Mouse (Mus musculus): Measurements from ENCODE around the gene Rps7.

The Rps7 gene

DNA sequence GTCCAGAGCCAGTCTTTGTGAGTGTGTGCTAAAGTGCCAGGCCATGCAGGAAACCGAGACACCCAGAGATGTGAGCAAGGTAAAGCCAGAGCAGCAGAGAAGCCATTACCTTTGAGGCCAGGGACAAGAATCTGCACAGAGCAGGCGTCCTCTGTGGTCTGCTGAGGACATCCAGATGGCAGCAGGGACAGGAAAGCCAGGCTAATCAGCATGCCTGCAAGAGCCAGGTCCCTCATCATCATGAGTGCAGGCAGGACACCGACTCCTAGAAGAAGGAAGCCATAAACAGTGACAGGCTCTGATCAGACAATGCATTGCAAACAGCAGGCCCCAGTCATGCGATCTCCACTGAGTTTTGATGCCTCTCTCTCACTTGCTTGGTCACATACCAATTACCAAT, 18.5 kb downstream of the Rps7 start:
- DNase-seq (ENCODE audit: low read depth, low spot score): no peak

DNA sequence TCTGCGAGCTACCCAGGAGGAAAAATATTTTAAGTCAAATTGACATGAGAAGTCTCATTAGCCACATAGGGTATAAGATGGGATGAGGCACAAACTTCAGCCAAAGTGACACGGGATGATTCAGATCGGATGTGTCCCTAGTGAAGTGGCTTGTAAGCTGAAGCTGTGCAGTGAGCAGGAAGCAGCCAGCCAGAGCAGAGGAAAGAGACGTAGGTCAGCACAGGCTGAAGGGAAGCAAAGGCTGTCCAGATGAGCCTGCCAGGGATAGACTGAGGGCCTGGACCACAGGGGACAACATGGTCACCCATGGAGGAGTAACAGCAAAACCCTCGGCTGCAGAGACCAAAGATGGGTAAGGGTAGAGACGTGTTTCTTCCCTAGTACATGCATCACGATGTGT, 21.4 kb downstream of the Rps7 start:
- DNase-seq (ENCODE audit: low read depth, low spot score): no peak

DNA sequence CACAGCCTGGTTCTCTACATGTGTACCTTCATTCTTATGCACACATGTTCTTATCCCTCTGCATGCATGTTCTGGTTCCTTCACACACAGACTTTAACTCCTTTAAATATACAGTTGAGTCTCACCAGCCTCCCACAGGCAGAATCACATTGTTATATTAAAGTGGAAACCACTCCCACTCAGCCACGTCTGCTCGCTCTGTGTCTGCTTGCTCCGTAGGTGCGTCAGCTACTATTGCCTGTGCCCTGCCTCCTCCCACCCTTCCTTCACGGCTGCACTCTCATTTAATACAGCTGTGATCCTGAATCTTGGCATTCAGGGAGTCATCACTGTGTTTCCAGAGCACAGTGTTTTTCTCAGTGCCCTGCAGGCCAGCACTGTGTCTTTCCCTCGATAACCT, 23.4 kb downstream of the Rps7 start:
- DNase-seq (ENCODE audit: low read depth, low spot score): no peak

DNA sequence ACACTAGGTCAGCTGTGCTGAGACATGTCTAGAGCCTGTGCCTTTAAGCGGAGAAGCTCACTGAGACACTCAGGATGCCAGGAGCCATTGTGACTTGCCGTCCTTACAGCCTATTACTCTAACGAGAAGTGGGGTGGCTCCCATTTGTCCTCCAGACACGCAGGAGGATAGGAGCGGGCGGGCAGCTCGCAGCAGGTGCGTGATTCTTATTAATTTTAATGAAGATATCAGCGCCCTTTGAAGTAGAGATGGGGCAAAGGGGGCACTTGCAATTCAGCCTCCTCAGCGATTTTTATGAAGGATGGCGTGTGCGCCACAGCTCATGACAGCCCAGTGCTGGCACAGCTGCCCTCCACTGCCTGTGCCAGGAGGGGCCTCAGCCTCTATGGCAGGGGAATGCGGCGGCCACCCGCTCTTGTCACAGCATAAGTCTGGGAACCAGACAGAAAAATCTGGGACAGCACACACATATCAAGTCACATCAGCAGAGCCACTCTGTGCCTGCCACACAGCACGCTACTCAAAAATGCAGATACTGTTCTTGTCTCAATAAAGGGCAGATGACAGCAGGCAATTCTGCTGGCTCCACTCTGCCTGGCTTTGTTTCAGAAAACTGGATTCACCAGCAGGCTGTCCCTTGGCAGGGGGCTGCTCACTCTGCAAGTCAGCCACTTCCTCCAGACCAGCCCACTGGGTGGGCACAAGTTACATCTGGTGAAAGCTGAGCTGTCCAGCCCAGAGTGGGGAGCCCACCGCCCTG, 28.0 kb downstream of the Rps7 start:
- no peak for DNase-seq (ENCODE audit: low read depth, low spot score)

DNA sequence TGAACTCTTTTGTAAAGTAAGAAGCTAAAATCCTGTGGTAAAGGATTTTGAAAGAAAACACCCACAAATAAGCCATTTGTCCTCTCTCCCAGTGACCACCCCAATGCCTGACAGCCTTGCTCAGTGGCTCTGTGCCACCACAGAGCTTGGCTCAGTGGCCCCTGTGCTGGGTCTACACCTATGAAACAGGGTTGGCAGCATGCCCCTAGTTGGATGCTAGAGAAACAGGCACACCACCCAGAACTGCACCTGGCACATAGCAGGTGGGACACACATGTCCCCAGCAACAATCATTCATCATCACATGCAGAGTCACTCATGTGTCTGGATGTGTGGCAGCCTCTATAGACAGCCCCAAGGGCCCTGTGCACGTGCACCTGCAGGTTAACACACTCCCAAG, 32.3 kb downstream of the Rps7 start:
- no peak for DNase-seq (ENCODE audit: low read depth, low spot score)

DNA sequence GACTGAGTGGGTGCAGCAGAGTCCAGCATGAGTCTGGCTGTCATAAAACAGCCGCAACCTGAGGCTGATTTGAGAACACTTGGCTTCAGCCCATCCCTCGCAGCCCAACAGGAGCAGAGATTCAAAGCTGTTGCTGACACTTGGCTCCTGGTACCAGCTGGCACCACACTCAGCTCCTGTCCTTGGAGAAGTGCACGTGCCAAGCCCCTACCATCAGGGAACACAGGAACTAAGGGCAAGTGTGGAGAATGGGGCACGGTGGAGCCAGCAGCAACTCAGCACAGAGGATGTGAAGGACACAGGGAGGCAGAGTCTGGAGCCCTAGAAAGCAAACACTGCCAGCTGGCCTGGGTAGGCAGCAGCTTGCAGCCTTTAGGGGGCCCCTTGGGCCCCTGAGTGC, 33.5 kb downstream of the Rps7 start:
- DNase-seq (ENCODE audit: low read depth, low spot score): no peak

DNA sequence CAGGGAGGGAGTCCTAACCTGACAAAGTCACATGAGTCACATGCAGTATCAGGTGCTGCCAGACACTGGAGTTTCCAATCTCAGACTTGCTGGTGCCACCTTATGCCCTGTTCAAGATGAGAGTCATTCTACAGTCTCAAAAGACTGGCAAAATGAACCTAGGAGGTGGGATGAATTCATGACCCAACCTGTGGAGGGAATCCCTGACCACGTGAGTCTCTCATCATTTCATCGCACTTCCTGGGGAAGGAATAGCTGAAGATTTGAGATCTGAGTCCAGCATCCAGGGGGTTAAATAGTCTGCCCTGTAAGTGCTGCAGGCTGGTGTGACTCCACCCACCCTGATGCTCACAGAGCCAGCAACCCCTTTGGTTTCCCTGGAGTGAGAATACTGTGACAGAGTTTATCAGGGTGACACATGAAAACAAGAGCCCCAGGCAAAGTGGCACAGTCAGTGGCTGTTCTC, 37.2 kb downstream of the Rps7 start:
- DNase-seq (ENCODE audit: low read depth, low spot score): no peak

DNA sequence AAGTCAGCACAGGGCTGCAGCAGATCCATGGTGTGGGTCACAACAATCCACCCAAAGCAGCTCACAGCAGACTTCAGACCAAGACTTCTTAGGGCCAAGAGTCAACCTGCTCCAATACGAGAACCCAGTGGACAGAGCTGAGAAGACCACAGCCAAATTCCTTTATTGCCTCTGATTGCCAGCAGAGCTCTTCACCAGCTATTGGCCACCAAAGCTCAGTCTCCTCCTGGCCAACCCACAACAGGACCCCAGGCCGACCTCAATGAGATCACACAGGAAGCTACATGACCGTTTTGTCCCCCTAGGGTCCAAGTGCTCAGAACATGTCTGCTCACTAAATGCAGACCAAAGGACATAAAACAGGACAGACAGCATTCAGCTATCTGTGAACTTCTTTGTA, 37.6 kb downstream of the Rps7 start:
- DNase-seq (ENCODE audit: low read depth, low spot score): no peak

DNA sequence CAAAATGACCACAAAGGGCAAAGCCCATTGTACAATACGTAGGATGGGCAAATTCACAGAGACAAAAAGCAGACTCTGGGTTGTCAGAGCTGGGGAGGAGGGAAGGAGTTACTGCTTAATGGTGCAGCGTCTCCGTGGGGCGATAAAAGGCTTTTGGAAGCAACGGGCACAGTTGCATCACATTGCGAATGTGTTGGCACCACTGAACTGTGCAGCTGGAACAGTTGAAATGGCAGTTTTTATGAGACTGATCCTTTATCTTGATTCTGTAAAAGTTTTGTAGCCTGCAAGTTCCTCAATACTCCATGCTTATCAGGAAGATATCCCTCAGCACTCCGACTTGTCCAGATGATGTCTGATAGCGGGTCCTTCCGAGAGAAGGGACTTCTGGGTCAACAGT, 38.1 kb downstream of the Rps7 start:
- DNase-seq (ENCODE audit: low read depth, low spot score): no peak

- no peak for DNase-seq (ENCODE audit: low read depth, low spot score)
Measured at GRCm38 (mm10) chr12:28596851-28597250, 38.9 kb downstream of the Rps7 start.

DNA sequence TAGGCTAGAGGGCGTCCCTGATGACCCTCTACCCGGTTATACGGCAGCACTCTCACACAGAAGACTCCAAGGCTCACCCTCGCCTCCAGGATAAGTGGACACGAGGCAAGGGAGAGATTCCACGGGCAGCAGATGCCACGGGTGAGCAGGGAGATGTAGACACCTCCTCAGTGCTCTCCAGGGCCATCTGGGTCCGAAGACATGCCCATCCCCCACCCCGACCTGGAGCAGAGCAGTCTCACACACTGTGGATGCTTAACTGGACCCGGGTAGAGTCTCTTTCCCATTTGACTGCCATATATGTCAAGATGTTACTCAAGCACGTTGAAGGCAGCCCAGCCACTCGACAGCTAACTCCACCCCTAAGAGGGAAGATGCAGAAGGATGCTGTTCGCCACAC, 45.3 kb downstream of the Rps7 start:
- no peak for DNase-seq (ENCODE audit: low read depth, low spot score)

- peak; percentile 80 for DNase-seq (ENCODE audit: low read depth, low spot score)
Measured at GRCm38 (mm10) chr12:28589090-28589868, 46.5 kb downstream of the Rps7 start.

GRCm38 (mm10) chr12:28587949-28588348, 47.8 kb downstream of the Rps7 start:
- DNase-seq (ENCODE audit: low read depth, low spot score): no peak

- no peak for DNase-seq (ENCODE audit: low read depth, low spot score)
Measured at GRCm38 (mm10) chr12:28584036-28584435, 51.7 kb downstream of the Rps7 start.

DNA sequence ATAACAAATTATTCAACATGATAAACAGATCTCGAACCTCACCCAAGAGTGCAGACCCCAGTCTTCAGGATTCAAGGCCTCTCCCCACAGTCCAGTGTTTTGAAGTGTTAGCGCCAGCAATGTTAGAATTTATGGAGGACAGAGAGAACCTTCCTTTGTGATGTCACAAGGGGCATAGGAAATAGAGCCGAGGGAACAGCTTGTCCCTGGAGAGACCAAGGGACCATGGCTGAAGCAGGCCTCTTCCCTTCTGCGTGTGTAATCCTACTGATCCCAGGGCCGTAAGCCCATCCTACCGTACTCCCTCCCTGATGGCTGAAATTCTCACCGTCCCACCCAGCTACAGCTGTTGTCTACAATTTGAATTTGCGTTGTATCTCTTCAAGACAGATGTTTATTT, 53.3 kb downstream of the Rps7 start, which contains the start of gene Allc:
Allc (minus strand) TSS at position 101 of the 400 bp plus-strand sequence.
- no peak for DNase-seq (ENCODE audit: low read depth, low spot score)
